17 mouse cellular contexts compared by ENCODE assay signal in genomic region chr17:5519910-5520592, GRCm38 (mm10). TPM values are rescaled to one million over a fixed set of nuclear protein-coding genes. Genes with fewer than 3 reads are reported as not detected.
DNase-seq lines count a peak whose midpoint lies in the region; ATAC-seq and TF ChIP-seq lines count a peak whose summit lies in the region.
"Had no signal": no experiment of that assay in that cellular context is flagged by ENCODE, and none has a peak within 500 bp of the region (broad histone marks: within the 10 kb centered on the region; RNA-seq: fewer than 3 reads in every experiment).

No protein-coding gene starts in this region.

- peak; percentile 36 to 52 for DNase-seq in left cerebral cortex, adult 18-20 months (ENCODE audit: low spot score in 2 of 2)
- no peak for DNase-seq in left cerebral cortex, adult 8-10 months (ENCODE audit: low spot score in 2 of 2)
- peak; percentile 24 for DNase-seq in B cell, adult 2 months
- DNase-seq in brain, adult 2 months (ENCODE audit: low read depth, low spot score): peak; percentile 77
- DNase-seq in cerebellum, adult 9-10 months: no peak
- no peak for DNase-seq in gastrocnemius, adult 2 months
- no peak for DNase-seq in urinary bladder, postnatal 14 days (ENCODE audit: low spot score)
- DNase-seq: adrenal gland, postnatal 36 days; cerebellum, postnatal 14 days; liver, postnatal 0 days; lung, postnatal 36 days had no signal

- 0 out of 2 replicates have a peak, but pooled peaks have one; percentile 30 for ATAC-seq in neutrophil, adult 5-6 weeks (ENCODE audit: extremely low read depth, insufficient number of reproducible peaks, low FRiP score, poor library complexity, severe bottlenecking)
- ATAC-seq: activated CD4-positive, CD25-positive, alpha-beta regulatory T cell, adult 4 months; intestine, embryonic 15.5 days; liver, postnatal 0 days; midbrain, embryonic 13.5 days had no signal

- no peak for TF ChIP-seq CTCF in gastrocnemius, adult 2 months (IDR thresholded peaks at IDR 0.05)

- H3K4me3 ChIP-seq in gastrocnemius, adult 2 months: no peak overlapping the region
- H3K4me3 ChIP-seq: hindbrain, embryonic 13.5 days; intestine, embryonic 15.5 days; midbrain, embryonic 13.5 days; myocyte had no signal

- intact Hi-C loops in gastrocnemius, adult 2 months (cut with DNase I): no loop called here

- H3K27ac ChIP-seq in gastrocnemius, adult 2 months: no peak overlapping the region
- H3K27ac ChIP-seq: hindbrain, embryonic 13.5 days; intestine, embryonic 15.5 days; midbrain, embryonic 13.5 days had no signal

RNA-seq across cellular contexts. Expression of gene Zdhhc14, which starts 27.7 kb away (rescaled TPM):
- 10 to 100 TPM; 36.1 to 48.7 TPM for total RNA-seq in left cerebral cortex, adult 18-20 months (2021)
- 10 to 100 TPM; 31.1 to 37.5 (median 33.0) TPM for total RNA-seq in left cerebral cortex, adult 8-10 months (2022)
- 5.4 and 7.1 TPM in 2 replicates for total RNA-seq in neutrophil, adult 5-6 weeks (2017)
- total RNA-seq in gastrocnemius, adult 2 months (2021): 1 to 10 TPM; 2.0 to 4.3 TPM

Comparison
In these comparisons a context has a peak if more than half of its experiments do, and no peak if none do; other contexts are left out.
1. DNase-seq: peak in left cerebral cortex, adult 18-20 months (2 of 2), B cell, adult 2 months (2 of 2) and brain, adult 2 months (single experiment); none in left cerebral cortex, adult 8-10 months (0 of 2), cerebellum, adult 9-10 months (single experiment), gastrocnemius, adult 2 months (single experiment) and urinary bladder, postnatal 14 days (single experiment).